Mouse (Mus musculus) MEL (cell line): ENCODE measurements at regions not wholly inside any gene's neighbourhood (a gene's known extent, or its start where the extent isn't known, plus 50 kb on each side); places are given as distances from the start of the nearest gene placed in this dataset.

Experiments
- CTCF ChIP-seq, 3 experiments: IDR thresholded peaks in 2 of 3; conservative IDR thresholded peaks in 1 of 3; 2 replicates each; pipeline ENCODE4 v1.5.1; 2011 to 2012; ENCODE audit warnings: low read length in 3 of 3, low read depth in 2 of 3, mild to moderate bottlenecking in 2 of 3, improper control_type of control experiment in 1 of 3, inconsistent platforms in 1 of 3, mixed read lengths in 1 of 3, moderate library complexity in 1 of 3; ENCODE audit not compliant: control insufficient read depth in 1 of 3, insufficient read depth in 1 of 3, poor library complexity in 1 of 3, severe bottlenecking in 1 of 3
- MAFK ChIP-seq: IDR thresholded peaks from 2 replicates; pipeline ENCODE4 v1.6.1; 2011; ENCODE audit warnings: low read depth, mild to moderate bottlenecking, low read length, improper control_type of control experiment, borderline replicate concordance
- MAX ChIP-seq: IDR thresholded peaks from 2 replicates; pipeline ENCODE4 v1.6.1; 2011; ENCODE audit warnings: low read length, improper control_type of control experiment
- POLR2A ChIP-seq, 2 experiments: IDR thresholded peaks; 2 replicates each; pipeline ENCODE4 v1.6.1; 2011 to 2012; ENCODE audit warnings: low read length in 2 of 2, mild to moderate bottlenecking in 2 of 2, control low read depth in 1 of 2, improper control_type of control experiment in 1 of 2, low read depth in 1 of 2, moderate library complexity in 1 of 2; ENCODE audit not compliant: control insufficient read depth in 1 of 2, insufficient read depth in 1 of 2, poor library complexity in 1 of 2
- USF2 ChIP-seq, 2 experiments: IDR thresholded peaks; 2 replicates each; pipeline ENCODE4 v1.6.1; 2011 to 2012; ENCODE audit warnings: improper control_type of control experiment in 2 of 2, low read length in 2 of 2, borderline replicate concordance in 1 of 2, inconsistent platforms in 1 of 2, low read depth in 1 of 2, mild to moderate bottlenecking in 1 of 2; ENCODE audit not compliant: insufficient read depth in 1 of 2

- no peak for TF ChIP-seq MAFK
- TF ChIP-seq POLR2A (IDR thresholded peaks at IDR 0.05; ENCODE audit: control insufficient read depth in 1 of 2, insufficient read depth in 1 of 2, low read depth in 1 of 2, low read length in 2 of 2, poor library complexity in 1 of 2) = no peak
- TF ChIP-seq MAX = no peak
- no peak for TF ChIP-seq USF2 (IDR thresholded peaks at IDR 0.05; ENCODE audit: borderline replicate concordance in 1 of 2, insufficient read depth in 1 of 2, low read depth in 1 of 2, low read length in 2 of 2)
- no peak for TF ChIP-seq CTCF (IDR thresholded peaks at IDR 0.05 in 2 of 3, conservative IDR thresholded peaks at IDR 0.05 in 1 of 3; ENCODE audit: control insufficient read depth in 1 of 3, insufficient read depth in 1 of 3, low read depth in 2 of 3, low read length in 3 of 3, poor library complexity in 1 of 3, severe bottlenecking in 1 of 3)
These were observed 433.4 kb downstream of the 9430069I07Rik start for GRCm38 (mm10) chr15:33924094-33924890.
